Mouse (Mus musculus) intestine, postnatal 0 days (tissue): Measurements from ENCODE around the gene Snx29. TPM values are rescaled to one million over a fixed set of nuclear protein-coding genes. Genes with fewer than 3 reads are reported as not detected.

ENCODE experiments used
- ATAC-seq: fragments of 200-750 bp; cut with Nextera tagmentation; 2 replicates; pipeline ENCODE4 v1.8.0; 2017; ENCODE audit warnings: mild to moderate bottlenecking, moderate TSS enrichment, moderate library complexity
- H3K27ac ChIP-seq: fragments of 300-500 bp; sonication (generic); 2 replicates; pipeline ENCODE4 v1.5.1; 2014; ENCODE audit warnings: mild to moderate bottlenecking, low read depth, low read length, moderate library complexity
- H3K27me3 ChIP-seq: fragments of 300-500 bp; sonication (generic); replicated peaks from 2 replicates; pipeline ENCODE4 v1.6.1; 2014; ENCODE audit warnings: low read length, mixed read lengths; ENCODE audit not compliant: control insufficient read depth, insufficient read depth
- H3K36me3 ChIP-seq: fragments of 300-500 bp; sonication (generic); 2 replicates; pipeline ENCODE4 v1.6.1; 2014; ENCODE audit warnings: mild to moderate bottlenecking, moderate library complexity; ENCODE audit not compliant: control insufficient read depth, insufficient read depth
- H3K4me1 ChIP-seq: fragments of 300-500 bp; sonication (generic); replicated peaks from 2 replicates; pipeline ENCODE4 v1.6.1; 2014; ENCODE audit warnings: antibody characterized with exemption, low read length, mixed read lengths; ENCODE audit not compliant: control insufficient read depth, insufficient read depth
- H3K4me2 ChIP-seq: fragments of 300-500 bp; sonication (generic); replicated peaks from 2 replicates; pipeline ENCODE4 v1.6.1; 2014; ENCODE audit warnings: low read depth, mild to moderate bottlenecking, moderate library complexity
- H3K4me3 ChIP-seq: fragments of 300-500 bp; sonication (generic); 2 replicates; pipeline ENCODE4 v1.5.1; 2014; ENCODE audit warnings: low read depth, low read length
- H3K9ac ChIP-seq: fragments of 300-500 bp; sonication (generic); 2 replicates; pipeline ENCODE4 v1.6.1; 2014; ENCODE audit warnings: mild to moderate bottlenecking, low read depth, low read length
- H3K9me3 ChIP-seq: fragments of 300-500 bp; sonication (generic); 2 replicates; pipeline ENCODE4 v1.6.1; 2016; ENCODE audit warnings: mixed run types; ENCODE audit not compliant: control insufficient read depth
- CTCF ChIP-seq: sonication (generic); IDR thresholded peaks from 2 replicates; pipeline ENCODE4 v1.5.1; 2016; ENCODE audit warnings: low read depth, mild to moderate bottlenecking, control low read depth, antibody characterized with exemption, moderate library complexity
- WGBS: fragments of 180-500 bp; shearing (Covaris S2); extraction: QIAGEN DNeasy Blood & Tissue Kit; methylation state at CpG from one replicate; pipeline ENCODE4 v1.1.7; 2014; 5-methylcytosine and 5-hydroxymethylcytosine counted together
- polyA plus RNA-seq: library from polyadenylated mRNA; unstranded; fragments of >200 nt; fragmentation: Nextera tagmentation; extraction: Ambion mirVana; gene quantifications from 2 replicates; pipeline ENCODE4 v1.2.1, GENCODE M21; 2015

The Snx29 gene
- polyA plus RNA-seq, 1 experiment from 2014 or later = 1.9 TPM

DNA sequence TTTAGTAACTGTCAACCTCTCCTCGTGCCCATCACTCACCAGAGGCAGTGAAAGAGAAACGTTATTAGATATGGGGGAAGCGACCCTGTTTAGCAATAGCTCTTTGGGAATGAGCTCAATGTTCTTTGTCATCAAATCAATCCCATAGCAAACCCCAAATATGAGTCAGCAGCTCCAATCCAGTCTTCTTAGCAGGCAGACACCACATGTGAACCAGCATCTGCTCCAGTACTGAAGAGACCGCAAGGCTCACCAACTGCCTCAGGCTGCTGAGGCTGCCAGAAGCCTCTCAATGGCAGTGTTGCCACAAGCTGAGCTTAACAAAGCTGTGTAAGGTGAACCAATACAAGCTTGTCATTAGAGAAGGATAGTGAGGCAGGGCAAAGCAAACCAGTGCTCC is 177.4 kb downstream of the Snx29 start:
- H3K27me3 ChIP-seq = no peaks in the 10 kb centered on the region
- 85% methylated on average over 4 of the region's 4 CpGs for WGBS
- H3K4me1 ChIP-seq = peaks cover 6% of the 10 kb centered on the region; the same call in 1 of the 2 replicates
- no peaks in the 10 kb centered on the region for H3K36me3 ChIP-seq
- H3K9ac ChIP-seq = no peak overlapping the region
- no peak for ATAC-seq
- no peaks in the 10 kb centered on the region for H3K9me3 ChIP-seq
- H3K4me3 ChIP-seq = no peak overlapping the region
- TF ChIP-seq CTCF = no peak
- no peak overlapping the region for H3K4me2 ChIP-seq
- no peak overlapping the region for H3K27ac ChIP-seq

DNA sequence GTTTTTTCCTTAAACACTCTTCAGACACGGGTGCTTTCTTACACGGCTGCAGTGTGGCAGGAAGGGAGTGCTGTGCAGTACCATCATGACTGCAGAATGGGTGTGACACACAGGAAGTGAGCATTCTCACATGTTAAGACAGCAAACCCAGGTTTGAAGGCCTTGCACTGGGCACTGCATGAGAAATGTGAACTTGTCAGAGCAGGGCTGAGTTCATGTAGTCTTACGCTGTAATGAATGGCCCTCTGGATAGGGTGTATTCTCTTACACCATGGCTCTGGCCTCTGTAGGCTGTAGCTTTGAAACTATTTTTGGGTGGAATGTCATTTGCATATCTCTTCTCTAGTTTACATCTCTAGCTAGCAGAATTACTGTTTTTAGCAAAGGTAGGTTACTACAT is 178.4 kb downstream of the Snx29 start:
- H3K4me2 ChIP-seq = no peak overlapping the region
- no peaks in the 10 kb centered on the region for H3K27me3 ChIP-seq
- no peak for ATAC-seq
- H3K36me3 ChIP-seq = no peaks in the 10 kb centered on the region
- no peak overlapping the region for H3K27ac ChIP-seq
- no peak overlapping the region for H3K4me3 ChIP-seq
- no peak overlapping the region for H3K9ac ChIP-seq
- no peaks in the 10 kb centered on the region for H3K9me3 ChIP-seq
- H3K4me1 ChIP-seq = peaks cover 16% of the 10 kb centered on the region; the same call in 1 of the 2 replicates
- WGBS = 65% methylated on average over 3 of the region's 3 CpGs
- no peak for TF ChIP-seq CTCF

DNA sequence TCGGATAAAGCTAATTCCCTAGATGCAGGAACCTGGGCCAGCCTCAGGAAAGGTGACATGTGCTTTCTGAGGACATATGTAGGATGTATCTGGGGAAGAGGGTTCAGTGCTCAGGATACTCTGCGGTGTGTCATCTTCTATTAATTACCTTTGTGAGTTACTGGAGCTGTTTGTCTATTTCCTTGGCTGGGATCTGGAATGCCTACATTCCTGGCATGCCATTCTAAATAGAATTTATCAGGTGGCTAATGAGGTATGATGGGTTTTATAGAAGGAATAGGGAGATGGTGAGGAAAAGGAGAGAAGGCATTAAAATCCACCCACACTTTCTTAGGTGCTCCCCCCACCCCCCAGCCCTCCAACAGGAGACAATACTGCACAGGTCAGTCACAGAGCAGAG is 178.9 kb downstream of the Snx29 start:
- no peaks in the 10 kb centered on the region for H3K27me3 ChIP-seq
- whole genome bisulfite sequencing = 65% methylated on average over 2 of the region's 2 CpGs
- ATAC-seq = no peak

DNA sequence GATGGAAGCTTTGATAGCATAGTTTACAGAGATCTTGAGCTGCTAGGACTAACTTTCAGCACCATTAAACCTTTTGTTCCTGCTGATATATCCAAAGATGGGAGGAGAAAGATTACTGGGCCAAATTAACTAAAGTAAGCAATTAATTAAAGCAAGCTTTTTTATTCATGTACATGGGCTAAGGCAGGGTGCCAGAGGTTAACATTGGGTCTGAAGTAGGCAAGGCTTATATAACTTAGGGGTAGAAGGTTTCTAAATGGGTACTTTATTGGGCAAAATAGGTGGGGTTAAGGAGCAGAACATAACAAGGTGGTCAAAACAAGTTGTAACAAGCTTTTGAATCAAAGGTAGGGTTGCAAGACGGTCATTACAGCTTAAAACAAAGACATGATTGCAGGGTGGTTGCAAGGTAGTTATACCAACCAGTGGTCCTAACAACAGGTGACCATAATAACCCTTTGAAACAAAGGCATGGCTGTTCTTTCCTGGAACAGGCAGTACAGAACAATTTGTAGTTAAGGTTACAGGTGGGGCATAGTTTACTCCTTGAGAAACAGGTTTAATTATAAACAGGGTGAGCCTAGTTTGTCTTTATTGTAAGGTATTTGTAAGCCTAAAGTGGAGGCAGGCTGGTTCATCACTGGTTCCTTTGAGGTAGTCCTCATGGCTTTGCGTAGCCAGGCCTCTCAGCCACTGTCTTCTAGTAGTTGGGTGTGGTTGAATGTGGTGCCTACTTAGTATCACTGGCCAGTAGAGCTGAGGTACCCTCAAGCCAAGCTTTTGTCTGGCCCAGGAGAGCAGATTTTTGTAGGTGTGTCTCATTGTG is 182.2 kb downstream of the Snx29 start:
- H3K27ac ChIP-seq = 0 out of 2 replicates have a peak overlapping the region, but pooled peaks have one; percentile 47
- 44% methylated on average over 2 of the region's 2 CpGs for WGBS
- no peak for TF ChIP-seq CTCF
- no peaks in the 10 kb centered on the region for H3K36me3 ChIP-seq
- no peak overlapping the region for H3K4me2 ChIP-seq
- no peaks in the 10 kb centered on the region for H3K9me3 ChIP-seq
- peak; percentile 81 for ATAC-seq
- H3K27me3 ChIP-seq = no peaks in the 10 kb centered on the region
- H3K9ac ChIP-seq = no peak overlapping the region
- peaks cover 23% of the 10 kb centered on the region for H3K4me1 ChIP-seq
- no peak overlapping the region for H3K4me3 ChIP-seq

More for the DNA sequence above, 178.9 kb downstream of the Snx29 start:
- Histone ChIP-seq H3K4me2 (no peak overlapping the region), H3K4me1 (peaks cover 19% of the 10 kb centered on the region; the same call in 1 of the 2 replicates), H3K27ac (no peak overlapping the region), H3K4me3 (no peak overlapping the region), H3K9me3 (no peaks in the 10 kb centered on the region), H3K36me3 (no peaks in the 10 kb centered on the region), H3K9ac (no peak overlapping the region)
- no peak for TF ChIP-seq CTCF

DNA sequence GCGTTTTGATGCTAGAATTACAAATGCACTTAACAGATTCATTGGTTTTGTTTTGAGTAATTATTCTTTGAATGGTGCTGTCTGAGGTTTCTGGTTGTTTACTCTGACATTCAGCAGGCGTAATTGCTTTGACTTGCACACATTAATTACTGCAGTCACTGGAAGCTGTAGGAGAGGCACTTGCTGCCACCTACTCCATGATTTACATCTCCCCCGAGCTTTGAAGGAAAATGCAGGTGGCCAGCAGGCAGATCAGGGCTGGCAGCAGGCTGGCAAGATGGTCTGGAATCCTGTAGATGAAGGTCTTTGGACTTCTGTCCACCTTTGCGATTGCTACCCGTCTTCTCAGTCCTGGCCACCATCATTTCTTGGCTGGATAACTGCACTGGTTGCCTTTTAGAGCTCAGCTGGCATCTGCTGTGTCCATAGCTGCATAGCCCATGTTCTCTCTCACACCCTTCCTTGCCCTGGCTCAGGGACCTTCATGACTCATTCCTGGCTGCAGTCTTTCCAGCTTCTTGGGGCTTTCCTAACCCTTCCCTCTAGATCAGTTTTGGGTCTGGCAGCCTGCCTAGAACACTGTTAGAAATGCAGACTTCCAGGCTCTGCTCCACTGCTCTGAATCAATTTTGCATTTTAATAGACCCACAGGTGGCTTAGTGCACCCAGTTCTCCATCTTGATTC is 182.9 kb downstream of the Snx29 start:
- no peak overlapping the region for H3K4me3 ChIP-seq
- no peaks in the 10 kb centered on the region for H3K9me3 ChIP-seq
- no peaks in the 10 kb centered on the region for H3K36me3 ChIP-seq
- peaks cover 23% of the 10 kb centered on the region for H3K4me1 ChIP-seq
- H3K9ac ChIP-seq = no peak overlapping the region
- H3K27ac ChIP-seq = peak overlapping the region; percentile 47
- no peaks in the 10 kb centered on the region for H3K27me3 ChIP-seq
- no peak for TF ChIP-seq CTCF
- 68% methylated on average over 5 of the region's 5 CpGs for WGBS
- no peak for ATAC-seq
- no peak overlapping the region for H3K4me2 ChIP-seq

DNA sequence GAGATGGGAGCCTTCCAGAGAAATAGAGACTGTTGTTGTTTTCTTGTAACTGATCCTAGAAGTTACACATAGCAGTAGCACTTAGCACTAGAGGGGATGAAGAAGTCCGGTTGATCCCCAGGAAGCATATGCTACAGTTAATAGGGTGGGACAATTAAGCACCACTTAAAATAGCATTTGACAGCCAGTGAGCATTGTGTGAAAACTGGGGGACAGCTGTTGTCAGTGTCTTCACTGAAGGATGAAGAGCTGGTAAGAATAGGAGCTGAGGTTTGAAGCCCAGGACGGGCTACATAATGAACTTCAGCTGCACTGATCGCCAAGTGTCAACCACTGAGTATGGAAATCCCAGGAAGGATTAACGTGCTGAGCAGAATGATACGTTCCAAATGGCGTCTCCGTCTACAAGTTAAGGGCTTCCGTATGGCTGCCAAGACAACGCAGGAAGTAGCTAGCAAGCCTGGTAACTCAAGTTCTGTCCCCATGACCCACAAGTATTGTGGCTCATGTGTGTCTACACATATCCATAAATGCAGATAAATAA is 184.6 kb downstream of the Snx29 start:
- no peak overlapping the region for H3K9ac ChIP-seq
- no peaks in the 10 kb centered on the region for H3K27me3 ChIP-seq
- H3K27ac ChIP-seq = no peak overlapping the region
- H3K4me1 ChIP-seq = peaks cover 23% of the 10 kb centered on the region
- no peaks in the 10 kb centered on the region for H3K9me3 ChIP-seq
- no peaks in the 10 kb centered on the region for H3K36me3 ChIP-seq
- WGBS = 77% methylated on average over 9 of the region's 9 CpGs
- no peak overlapping the region for H3K4me2 ChIP-seq
- no peak for TF ChIP-seq CTCF
- ATAC-seq = no peak
- H3K4me3 ChIP-seq = no peak overlapping the region
